Mouse (Mus musculus): Measurements from ENCODE around the gene Ppp2r3c.

DNA sequence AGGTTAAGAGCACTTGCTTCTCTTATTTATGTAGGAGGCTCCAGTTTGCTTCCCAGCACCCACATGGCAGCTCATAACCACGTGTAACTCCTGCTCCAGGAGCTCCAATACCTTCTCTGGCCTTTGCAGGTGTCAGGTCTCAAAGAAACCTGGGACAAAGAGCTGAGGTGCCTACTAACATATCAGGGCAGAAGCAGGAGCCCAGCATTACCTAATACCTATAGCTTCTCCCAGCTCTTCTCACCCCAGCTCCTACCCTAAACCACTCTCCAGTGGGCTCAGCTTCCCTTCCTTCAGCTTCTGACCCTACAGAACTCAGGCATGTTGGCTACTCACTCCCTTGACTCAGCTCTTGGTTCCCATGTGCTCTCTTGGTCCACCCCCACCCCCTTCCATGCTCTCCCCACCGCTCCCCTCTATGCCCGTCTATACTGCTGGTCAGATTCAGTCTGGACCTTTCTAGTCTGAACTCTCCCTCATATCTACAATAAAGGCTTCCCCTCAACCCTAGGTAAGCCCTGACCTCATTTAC is 1.9 kb downstream of the Ppp2r3c start:
- no peak for TF ChIP-seq POLR2A (IDR thresholded peaks at IDR 0.05; ENCODE audit: control insufficient read depth, low read depth, low read length)
- no peak for TF ChIP-seq CTCF (IDR thresholded peaks at IDR 0.05; ENCODE audit: control insufficient read depth, insufficient read depth, insufficient replicate concordance, low read depth, low read length)

Data from testis, adult 2 months (tissue).